Mouse (Mus musculus) effector memory CD4-positive, alpha-beta T cell, adult 5 months (primary cell): Measurements from ENCODE around the gene Itpa. TPM values are rescaled to one million over a fixed set of nuclear protein-coding genes. Genes with fewer than 3 reads are reported as not detected.

Experiments
- polyA plus RNA-seq: library from polyadenylated mRNA; unstranded; fragments of 100-300 nt; shearing (Covaris generic); gene quantifications from one replicate; pipeline ENCODE4 v1.2.1, GENCODE M21; 2017

Itpa gene
- polyA plus RNA-seq = 20.1 TPM

DNA sequence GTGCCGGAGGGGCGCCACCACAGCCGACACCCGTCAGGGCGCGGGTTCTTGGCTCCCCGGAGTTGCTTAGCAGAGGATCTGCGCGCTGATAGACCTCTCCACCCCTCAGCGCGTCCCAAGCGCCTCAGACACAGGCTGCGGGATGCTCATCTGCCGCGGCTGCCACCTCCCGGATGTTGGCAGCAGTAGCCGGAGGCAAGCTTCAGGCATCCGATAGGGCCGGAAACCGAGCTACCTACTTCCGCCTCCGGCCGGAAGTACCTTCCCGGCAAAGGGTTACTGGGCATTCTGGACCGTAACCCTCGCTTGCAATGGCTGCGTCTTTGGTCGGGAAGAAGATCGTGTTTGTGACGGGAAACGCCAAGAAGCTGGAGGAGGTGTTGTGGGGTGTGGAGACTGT is at the start of gene Itpa:
Itpa (plus strand) TSS at position 52 of the 400 bp plus-strand sequence.

DNA sequence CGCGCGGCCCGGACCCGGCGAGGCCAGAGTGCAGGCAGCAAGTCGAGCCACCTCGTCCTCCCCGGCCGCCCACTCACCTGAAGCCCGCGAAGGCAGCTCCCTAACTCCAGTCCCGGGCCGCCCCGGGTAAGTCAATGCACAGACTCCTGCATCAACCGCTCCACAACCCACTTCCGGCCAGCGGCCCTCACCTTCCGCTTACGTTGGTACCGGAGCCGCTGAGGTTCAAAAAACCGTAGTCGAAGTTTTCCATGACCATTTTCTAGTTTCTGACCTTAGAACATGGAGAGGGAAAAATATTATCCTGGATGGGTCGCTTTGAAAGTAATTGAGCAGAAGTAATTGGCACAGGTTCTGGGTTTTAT is 37.6 kb upstream of the Itpa start, which contains the start of the genes Fastkd5 and Ubox5:
Fastkd5 (minus strand) TSS at position 189 of the 365 bp plus-strand sequence.
Ubox5 (minus strand) TSS at position 200 of the 365 bp plus-strand sequence.

DNA sequence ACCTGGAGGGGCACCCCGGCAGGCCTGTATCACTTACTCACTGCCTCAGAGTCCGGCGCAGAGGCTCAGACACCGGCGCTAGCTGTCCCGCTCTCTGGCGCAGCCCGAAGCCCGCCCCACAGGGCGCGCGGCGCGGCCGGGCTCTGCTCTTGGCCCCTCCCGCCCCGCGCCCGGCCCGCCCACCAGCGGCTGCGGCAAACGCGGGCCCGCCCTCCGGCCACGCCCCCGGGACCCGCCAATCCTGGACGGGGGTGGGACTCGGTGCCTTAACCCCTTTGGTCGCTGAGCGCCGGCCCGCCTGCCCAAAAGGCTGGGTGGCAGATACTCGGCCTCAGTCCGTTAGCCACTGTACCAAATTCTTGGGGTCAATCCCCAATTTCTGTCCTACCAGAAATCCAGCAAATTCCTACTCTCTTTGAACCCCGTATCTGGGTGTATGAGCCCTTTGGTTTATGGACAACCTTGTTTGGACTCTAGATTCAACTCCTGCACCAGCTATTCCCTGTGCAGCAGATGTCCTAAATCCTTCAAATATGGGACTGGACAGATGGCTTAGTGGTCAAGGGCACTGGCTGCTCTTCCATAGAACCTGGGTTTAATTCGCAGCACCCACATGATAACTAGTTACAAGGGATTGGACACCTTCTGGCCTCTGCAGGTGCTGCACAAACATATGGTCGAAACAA is 24.6 kb upstream of the Itpa start, which contains the start of gene Lzts3:
Lzts3 (minus strand) TSS at position 120 of the 686 bp plus-strand sequence.

DNA sequence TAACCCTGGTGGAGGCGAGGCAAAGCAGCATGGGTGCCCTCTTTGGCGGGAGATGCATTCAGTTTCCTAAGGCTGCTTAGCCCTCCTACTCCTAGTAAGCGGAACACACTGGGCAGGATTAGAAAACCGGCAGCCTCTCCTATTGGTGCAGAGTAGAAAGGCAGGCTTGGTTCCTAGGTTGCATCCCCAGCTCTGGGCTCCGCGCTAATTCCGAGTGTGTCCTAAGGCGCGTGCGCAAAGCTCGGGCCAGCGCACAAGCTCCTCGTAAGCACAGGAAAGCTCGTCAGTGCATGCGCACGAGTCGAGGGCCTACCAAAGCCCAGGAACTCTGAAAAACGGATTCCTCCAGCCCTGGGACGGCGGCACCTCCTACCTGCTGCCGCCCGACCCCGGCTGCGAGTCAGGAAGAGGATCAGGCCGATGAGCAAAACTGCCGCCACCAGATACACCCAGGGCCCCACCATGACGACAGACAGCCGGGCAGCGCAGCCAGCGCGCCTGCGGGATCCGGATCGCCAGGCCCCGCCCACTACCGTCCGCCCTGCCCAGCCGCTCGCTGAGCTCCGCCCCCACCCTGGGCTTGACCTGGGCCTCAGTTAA is 3.2 kb upstream of the Itpa start, which contains the start of gene Ddrgk1:
Ddrgk1 (minus strand) TSS at position 558 of the 600 bp plus-strand sequence.

DNA sequence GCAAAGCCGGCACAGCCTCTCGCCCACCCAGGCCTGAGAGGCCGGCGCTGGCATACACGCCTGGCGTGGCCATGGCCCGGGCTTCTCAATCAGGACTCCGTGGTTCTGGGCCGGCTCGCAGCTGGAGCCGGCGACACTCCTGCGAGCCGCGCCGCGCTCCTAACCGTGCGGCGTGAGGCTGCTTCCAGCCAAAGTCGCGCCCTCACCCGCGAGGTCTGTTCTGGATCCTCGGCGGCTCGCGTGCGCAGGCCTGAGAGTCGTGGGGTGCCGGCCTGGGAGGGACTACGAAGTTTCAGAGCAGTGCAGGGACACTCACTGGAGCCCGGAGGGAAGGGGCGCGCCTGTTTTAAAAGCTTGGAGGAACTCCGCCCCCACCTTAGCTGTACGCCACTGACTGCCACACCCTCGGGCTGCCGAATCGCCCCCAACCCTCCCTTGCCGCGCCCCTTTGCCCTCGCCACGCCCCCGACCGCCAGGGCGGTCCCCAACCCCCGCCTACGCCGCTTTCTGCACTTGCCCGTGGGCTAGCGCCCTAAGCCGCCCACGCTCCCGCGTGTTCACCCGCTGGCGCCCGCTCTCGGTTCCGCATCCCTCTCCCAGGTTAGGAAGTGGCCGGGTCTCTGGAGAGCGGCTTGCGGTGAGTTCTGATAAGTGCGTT is 29.9 kb downstream of the Itpa start, which contains the start of gene Slc4a11:
Slc4a11 (minus strand) TSS at position 367 of the 658 bp plus-strand sequence.

Other genes with a start within 250 kb of the Itpa start
- 247 TPM for gene Vps16, start 243.3 kb upstream of the Itpa start, polyA plus RNA-seq
- gene Pced1a, start 242.9 kb upstream of the Itpa start, polyA plus RNA-seq = 16.8 TPM
- 137 TPM for gene Ptpra, start 217.3 kb upstream of the Itpa start, polyA plus RNA-seq
- 49.8 TPM for gene Mrps26, start 103.9 kb upstream of the Itpa start, polyA plus RNA-seq
- not detected for gene Oxt, start 91.4 kb upstream of the Itpa start, polyA plus RNA-seq
- gene Avp, start 85.1 kb upstream of the Itpa start, polyA plus RNA-seq = not detected
- 8.9 TPM for gene Fastkd5, start 37.6 kb upstream of the Itpa start, polyA plus RNA-seq
- 2.9 TPM for gene Ubox5, start 37.6 kb upstream of the Itpa start, polyA plus RNA-seq
- 2.8 TPM for gene Lzts3, start 24.8 kb upstream of the Itpa start, polyA plus RNA-seq
- 136 TPM for gene Ddrgk1, start 3.0 kb upstream of the Itpa start, polyA plus RNA-seq
- gene Slc4a11, start 29.9 kb downstream of the Itpa start, polyA plus RNA-seq = not detected
- 20.6 TPM for gene 4930402H24Rik, start 238.8 kb downstream of the Itpa start, polyA plus RNA-seq
- gene Atrn, start 238.9 kb downstream of the Itpa start, polyA plus RNA-seq = 13.7 TPM